Mouse (Mus musculus) right cerebral cortex, adult 18-20 months (tissue): Measurements from ENCODE around the gene Rpl37a.
A peak's percentile ranks its signal among the peaks of the same experiment; 100 is the strongest.

Source experiments
- DNase-seq: peaks from one replicate; pipeline ENCODE4 v3.0.0; 2022; ENCODE audit warnings: mixed read lengths

Gene Rpl37a

GRCm38 (mm10) chr1:72710753-72711653 lies at the start of gene Rpl37a:
TSS of gene Rpl37a (plus strand) at chr1:72711290.
- DNase-seq = peak; percentile 97

- peak; percentile 1 for DNase-seq
These were observed 38.0 kb upstream of the Rpl37a start for GRCm38 (mm10) chr1:72673070-72673469.

- DNase-seq = no peak
These were observed 14.8 kb upstream of the Rpl37a start for GRCm38 (mm10) chr1:72696256-72696655.

- DNase-seq = no peak
These were observed 12.4 kb upstream of the Rpl37a start for GRCm38 (mm10) chr1:72698651-72699050.

GRCm38 (mm10) chr1:72700479-72700878 lies 10.6 kb upstream of the Rpl37a start, which contains the start of gene Ankar:
TSS of gene Ankar (minus strand) at chr1:72700579.
- no peak for DNase-seq

- no peak for DNase-seq
These were observed 3.6 kb upstream of the Rpl37a start for GRCm38 (mm10) chr1:72707525-72707924.

- DNase-seq = no peak
These were observed 594 bp downstream of the Rpl37a start for GRCm38 (mm10) chr1:72711684-72712083.

GRCm38 (mm10) chr1:72714547-72714946 lies 3.5 kb downstream of the Rpl37a start:
- no peak for DNase-seq

- no peak for DNase-seq
These were observed 4.0 kb downstream of the Rpl37a start for GRCm38 (mm10) chr1:72715065-72715464.

GRCm38 (mm10) chr1:72715593-72716361 lies 4.7 kb downstream of the Rpl37a start:
- DNase-seq = no peak

GRCm38 (mm10) chr1:72716421-72716820 lies 5.3 kb downstream of the Rpl37a start:
- no peak for DNase-seq

GRCm38 (mm10) chr1:72716926-72717325 lies 5.8 kb downstream of the Rpl37a start:
- DNase-seq = peak; percentile 71

- DNase-seq = no peak
These were observed 6.5 kb downstream of the Rpl37a start for GRCm38 (mm10) chr1:72717540-72717939.

GRCm38 (mm10) chr1:72718846-72719245 lies 7.8 kb downstream of the Rpl37a start:
- peak; percentile 69 for DNase-seq

GRCm38 (mm10) chr1:72720115-72720725 lies 9.1 kb downstream of the Rpl37a start:
- DNase-seq = no peak

GRCm38 (mm10) chr1:72722646-72723045 lies 11.6 kb downstream of the Rpl37a start:
- no peak for DNase-seq

- DNase-seq = no peak
These were observed 13.3 kb downstream of the Rpl37a start for GRCm38 (mm10) chr1:72724354-72724753.

- DNase-seq = no peak
These were observed 14.9 kb downstream of the Rpl37a start for GRCm38 (mm10) chr1:72725941-72726340.

- DNase-seq = no peak
These were observed 17.7 kb downstream of the Rpl37a start for GRCm38 (mm10) chr1:72728781-72729180.

GRCm38 (mm10) chr1:72730126-72730525 lies 19.0 kb downstream of the Rpl37a start:
- no peak for DNase-seq

GRCm38 (mm10) chr1:72733191-72733691 lies 22.2 kb downstream of the Rpl37a start:
- no peak for DNase-seq

- no peak for DNase-seq
These were observed 25.5 kb downstream of the Rpl37a start for GRCm38 (mm10) chr1:72736397-72737125.
